Mouse (Mus musculus) spleen, postnatal 36 days (tissue): ENCODE data around the gene Lyrm4.

Source experiments
- DNase-seq, 2 experiments: peaks; one replicate each; pipeline ENCODE4 v3.0.0; 2022; ENCODE audit warnings: low spot score in 2 of 2, mixed read lengths in 1 of 2

Gene Lyrm4

GRCm38 (mm10) chr13:36117143-36118014 is at the start of gene Lyrm4, which contains the start of gene Fars2:
TSS of gene Lyrm4 (minus strand) at chr13:36117526.
TSS of gene Fars2 (plus strand) at chr13:36117412.
- peak; percentile 95 for DNase-seq

- DNase-seq: no peak
Observed at GRCm38 (mm10) chr13:36163898-36164297, 46.6 kb upstream of the Lyrm4 start.

GRCm38 (mm10) chr13:36163411-36163810 is 46.1 kb upstream of the Lyrm4 start:
- DNase-seq: no peak

- no peak for DNase-seq
Observed at GRCm38 (mm10) chr13:36156340-36156931, 39.1 kb upstream of the Lyrm4 start.

GRCm38 (mm10) chr13:36152728-36153498 is 35.6 kb upstream of the Lyrm4 start:
- DNase-seq: no peak

GRCm38 (mm10) chr13:36150272-36150671 is 32.9 kb upstream of the Lyrm4 start:
- no peak for DNase-seq

GRCm38 (mm10) chr13:36149175-36149939 is 32.0 kb upstream of the Lyrm4 start:
- DNase-seq: no peak

GRCm38 (mm10) chr13:36145601-36146000 is 28.3 kb upstream of the Lyrm4 start:
- no peak for DNase-seq

GRCm38 (mm10) chr13:36140247-36141016 is 23.1 kb upstream of the Lyrm4 start:
- no peak for DNase-seq

- no peak for DNase-seq
Observed at GRCm38 (mm10) chr13:36139703-36140102, 22.4 kb upstream of the Lyrm4 start.

GRCm38 (mm10) chr13:36131992-36132649 is 14.8 kb upstream of the Lyrm4 start:
- DNase-seq: peak in 1 of 2 experiments; percentile 3

- no peak for DNase-seq
Observed at GRCm38 (mm10) chr13:36131401-36131800, 14.1 kb upstream of the Lyrm4 start.

- no peak for DNase-seq
Observed at GRCm38 (mm10) chr13:36129360-36130054, 12.2 kb upstream of the Lyrm4 start.

- DNase-seq: no peak
Observed at GRCm38 (mm10) chr13:36120606-36121005, 3.3 kb upstream of the Lyrm4 start.

- no peak for DNase-seq
Observed at GRCm38 (mm10) chr13:36119684-36120083, 2.4 kb upstream of the Lyrm4 start.

GRCm38 (mm10) chr13:36116520-36117142 is 695 bp downstream of the Lyrm4 start:
- DNase-seq: peak; percentile 9 to 20

- DNase-seq: no peak
Observed at GRCm38 (mm10) chr13:36113181-36113580, 4.1 kb downstream of the Lyrm4 start.

GRCm38 (mm10) chr13:36111331-36111730 is 6.0 kb downstream of the Lyrm4 start:
- DNase-seq: no peak

GRCm38 (mm10) chr13:36108528-36108927 is 8.8 kb downstream of the Lyrm4 start:
- no peak for DNase-seq
